Mouse (Mus musculus): ENCODE data around the gene Tbxa2r.
A peak's percentile ranks its signal among the peaks of the same experiment; 100 is the strongest.

DNA sequence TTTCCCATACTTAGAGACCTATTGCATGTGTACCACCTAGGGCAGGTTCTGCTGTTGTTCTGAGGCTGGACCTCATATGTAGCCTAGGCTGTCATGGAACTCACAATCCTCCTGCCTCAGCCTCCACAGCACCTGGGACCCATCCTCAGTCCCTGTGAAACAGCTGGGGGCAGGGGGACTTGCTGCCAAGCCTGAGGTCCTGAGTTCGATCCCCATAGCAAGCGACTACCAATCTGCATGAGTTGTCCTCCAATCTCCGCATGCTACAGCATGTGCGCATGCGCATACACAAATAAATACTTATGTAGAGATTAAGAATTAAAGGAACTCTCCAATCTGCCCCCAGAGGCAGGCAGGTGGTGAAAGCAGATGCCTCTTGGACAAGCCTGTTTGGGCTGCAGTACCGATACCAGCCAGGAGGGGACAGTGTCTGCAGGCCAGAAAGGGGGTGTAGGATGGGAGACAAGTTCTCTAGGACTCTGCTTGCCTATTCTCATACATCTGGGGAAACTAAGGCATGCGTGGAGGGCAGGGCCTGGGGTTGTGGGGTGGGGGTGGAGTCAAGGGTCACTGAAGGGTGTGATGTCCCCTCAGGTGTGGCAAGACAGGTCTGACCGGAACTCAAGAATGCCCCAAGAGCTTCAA is 40.9 kb upstream of the Tbxa2r start:
- TF ChIP-seq POLR2A (IDR thresholded peaks at IDR 0.05; ENCODE audit: low read depth, low read length): no peak
- peak; percentile 66; the same call in 1 of the 2 replicates for TF ChIP-seq CTCF (IDR thresholded peaks at IDR 0.05; ENCODE audit: extremely low read depth, insufficient read depth, insufficient read length, insufficient replicate concordance)

All from spleen, adult 2 months (tissue).